Mouse (Mus musculus): ENCODE measurements around the gene Elmsan1.

GRCm38 (mm10) chr12:84217508-84218131, 1.1 kb downstream of the Elmsan1 start:
- TF ChIP-seq POLR2A (IDR thresholded peaks at IDR 0.05; ENCODE audit: low read depth, low read length) (no peak), CTCF (conservative IDR thresholded peaks at IDR 0.05; ENCODE audit: insufficient read depth, insufficient read length, low read depth, low read length) (no peak)

Measured in kidney, adult 2 months (tissue).